Mouse (Mus musculus): Measurements from ENCODE around the gene Tmem160. TPM values are rescaled to one million over a fixed set of nuclear protein-coding genes. Genes with fewer than 3 reads are reported as not detected.
A peak's percentile ranks its signal among the peaks of the same experiment; 100 is the strongest.

Tmem160 gene
- polyA plus RNA-seq, 1 experiment from 2014 or later, result 54.4 TPM

GRCm38 (mm10) chr7:16425721-16426120 lies 26.9 kb upstream of the Tmem160 start:
- H3K4me3 ChIP-seq (ENCODE audit: low read depth, low read length), result no peak overlapping the region
- no peak overlapping the region for H3K4me2 ChIP-seq
- WGBS, result 86% methylated on average over 10 of the region's 10 CpGs
- no peak overlapping the region for H3K27ac ChIP-seq (ENCODE audit: low read depth, low read length)
- no peaks in the 10 kb centered on the region for H3K4me1 ChIP-seq (replicated peaks; ENCODE audit: control insufficient read depth, insufficient read depth, low read length)
- no peaks in the 10 kb centered on the region for H3K27me3 ChIP-seq (replicated peaks; ENCODE audit: control insufficient read depth, insufficient read depth, low read length)
- no peak overlapping the region for H3K9ac ChIP-seq (ENCODE audit: low read depth, low read length)
- H3K36me3 ChIP-seq (ENCODE audit: control insufficient read depth, insufficient read depth, low read length), result peaks cover 74% of the 10 kb centered on the region
- ATAC-seq (replicated peaks; ENCODE audit: low FRiP score) (no peak), DNase-seq (ENCODE audit: low spot score) (no peak)
- H3K9me3 ChIP-seq (ENCODE audit: control insufficient read depth, low read length), result no peaks in the 10 kb centered on the region

- no peak overlapping the region for H3K27ac ChIP-seq (ENCODE audit: low read depth, low read length)
- no peaks in the 10 kb centered on the region for H3K4me1 ChIP-seq (replicated peaks; ENCODE audit: control insufficient read depth, insufficient read depth, low read length)
- ATAC-seq (replicated peaks; ENCODE audit: low FRiP score), result peak; percentile 81
These were observed 26.4 kb upstream of the Tmem160 start for GRCm38 (mm10) chr7:16426129-16426729.

GRCm38 (mm10) chr7:16433352-16433971 lies 19.1 kb upstream of the Tmem160 start:
- ATAC-seq (replicated peaks; ENCODE audit: low FRiP score), result no peak; the same call in 1 of the 2 replicates
- no peak overlapping the region for H3K9ac ChIP-seq (ENCODE audit: low read depth, low read length)
- WGBS, result 80% methylated on average over 3 of the region's 3 CpGs

More at GRCm38 (mm10) chr7:16426129-16426729, 26.4 kb upstream of the Tmem160 start:
- Histone ChIP-seq H3K4me2 (no peak overlapping the region), H3K27me3 (replicated peaks; ENCODE audit: control insufficient read depth, insufficient read depth, low read length) (no peaks in the 10 kb centered on the region), H3K9ac (ENCODE audit: low read depth, low read length) (no peak overlapping the region), H3K4me3 (ENCODE audit: low read depth, low read length) (no peak overlapping the region), H3K9me3 (ENCODE audit: control insufficient read depth, low read length) (no peaks in the 10 kb centered on the region), H3K36me3 (ENCODE audit: control insufficient read depth, insufficient read depth, low read length) (peaks cover 69% of the 10 kb centered on the region)
- 65% methylated on average over 4 of the region's 4 CpGs for WGBS
- DNase-seq (ENCODE audit: low spot score), result peak; percentile 61

GRCm38 (mm10) chr7:16435088-16435487 lies 17.5 kb upstream of the Tmem160 start:
- Histone ChIP-seq H3K4me2 (no peak overlapping the region), H3K9ac (ENCODE audit: low read depth, low read length) (no peak overlapping the region), H3K4me1 (replicated peaks; ENCODE audit: control insufficient read depth, insufficient read depth, low read length) (no peaks in the 10 kb centered on the region), H3K9me3 (ENCODE audit: control insufficient read depth, low read length) (no peaks in the 10 kb centered on the region), H3K36me3 (ENCODE audit: control insufficient read depth, insufficient read depth, low read length) (peaks cover 52% of the 10 kb centered on the region), H3K27me3 (replicated peaks; ENCODE audit: control insufficient read depth, insufficient read depth, low read length) (no peaks in the 10 kb centered on the region), H3K4me3 (ENCODE audit: low read depth, low read length) (no peak overlapping the region), H3K27ac (ENCODE audit: low read depth, low read length) (no peak overlapping the region)
- WGBS, result 91% methylated on average over 9 of the region's 9 CpGs
- ATAC-seq (replicated peaks; ENCODE audit: low FRiP score) (no peak), DNase-seq (ENCODE audit: low spot score) (no peak)

More at GRCm38 (mm10) chr7:16433352-16433971, 19.1 kb upstream of the Tmem160 start:
- no peaks in the 10 kb centered on the region for H3K4me1 ChIP-seq (replicated peaks; ENCODE audit: control insufficient read depth, insufficient read depth, low read length)
- H3K27me3 ChIP-seq (replicated peaks; ENCODE audit: control insufficient read depth, insufficient read depth, low read length), result no peaks in the 10 kb centered on the region
- no peak overlapping the region for H3K4me2 ChIP-seq
- no peaks in the 10 kb centered on the region for H3K9me3 ChIP-seq (ENCODE audit: control insufficient read depth, low read length)
- no peak overlapping the region for H3K27ac ChIP-seq (ENCODE audit: low read depth, low read length)
- H3K36me3 ChIP-seq (ENCODE audit: control insufficient read depth, insufficient read depth, low read length), result peaks cover 66% of the 10 kb centered on the region
- DNase-seq (ENCODE audit: low spot score), result no peak
- no peak overlapping the region for H3K4me3 ChIP-seq (ENCODE audit: low read depth, low read length)

- Histone ChIP-seq H3K36me3 (ENCODE audit: control insufficient read depth, insufficient read depth, low read length) (peaks cover 5% of the 10 kb centered on the region), H3K4me2 (no peak overlapping the region), H3K4me1 (replicated peaks; ENCODE audit: control insufficient read depth, insufficient read depth, low read length) (no peaks in the 10 kb centered on the region), H3K9me3 (ENCODE audit: control insufficient read depth, low read length) (no peaks in the 10 kb centered on the region), H3K9ac (ENCODE audit: low read depth, low read length) (no peak overlapping the region), H3K4me3 (ENCODE audit: low read depth, low read length) (no peak overlapping the region), H3K27ac (ENCODE audit: low read depth, low read length) (no peak overlapping the region), H3K27me3 (replicated peaks; ENCODE audit: control insufficient read depth, insufficient read depth, low read length) (no peaks in the 10 kb centered on the region)
- DNase-seq (ENCODE audit: low spot score) (no peak), ATAC-seq (replicated peaks; ENCODE audit: low FRiP score) (no peak)
These were observed 11.3 kb upstream of the Tmem160 start for GRCm38 (mm10) chr7:16441241-16441640.

- no peak overlapping the region for H3K27ac ChIP-seq (ENCODE audit: low read depth, low read length)
- DNase-seq (ENCODE audit: low spot score) (no peak), ATAC-seq (replicated peaks; ENCODE audit: low FRiP score) (no peak)
- no peak overlapping the region; the same call in 1 of the 2 replicates for H3K4me2 ChIP-seq
- H3K4me3 ChIP-seq (ENCODE audit: low read depth, low read length), result no peak overlapping the region
- H3K9ac ChIP-seq (ENCODE audit: low read depth, low read length), result no peak overlapping the region
- no peaks in the 10 kb centered on the region for H3K9me3 ChIP-seq (ENCODE audit: control insufficient read depth, low read length)
- H3K36me3 ChIP-seq (ENCODE audit: control insufficient read depth, insufficient read depth, low read length), result 0 out of 2 replicates have a peak, but pooled peaks cover 3% of the 10 kb centered on the region
- peaks cover 12% of the 10 kb centered on the region for H3K4me1 ChIP-seq (replicated peaks; ENCODE audit: control insufficient read depth, insufficient read depth, low read length)
- no peaks in the 10 kb centered on the region for H3K27me3 ChIP-seq (replicated peaks; ENCODE audit: control insufficient read depth, insufficient read depth, low read length)
- 78% methylated on average over 6 of the region's 6 CpGs for WGBS
These were observed 923 bp upstream of the Tmem160 start for GRCm38 (mm10) chr7:16451656-16452055.

GRCm38 (mm10) chr7:16453118-16453711 lies 636 bp downstream of the Tmem160 start:
- 1% methylated on average over 23 of the region's 23 CpGs for WGBS
- DNase-seq (ENCODE audit: low spot score), result peak; percentile 72

GRCm38 (mm10) chr7:16455016-16455415 lies 2.4 kb downstream of the Tmem160 start:
- Histone ChIP-seq H3K27ac (ENCODE audit: low read depth, low read length) (no peak overlapping the region), H3K9me3 (ENCODE audit: control insufficient read depth, low read length) (no peaks in the 10 kb centered on the region), H3K4me1 (replicated peaks; ENCODE audit: control insufficient read depth, insufficient read depth, low read length) (peaks cover 12% of the 10 kb centered on the region), H3K36me3 (ENCODE audit: control insufficient read depth, insufficient read depth, low read length) (0 out of 2 replicates have a peak, but pooled peaks cover 3% of the 10 kb centered on the region), H3K27me3 (replicated peaks; ENCODE audit: control insufficient read depth, insufficient read depth, low read length) (no peaks in the 10 kb centered on the region), H3K4me3 (ENCODE audit: low read depth, low read length) (no peak overlapping the region), H3K9ac (ENCODE audit: low read depth, low read length) (no peak overlapping the region), H3K4me2 (no peak overlapping the region)
- DNase-seq (ENCODE audit: low spot score) (no peak), ATAC-seq (replicated peaks; ENCODE audit: low FRiP score) (no peak)
- 90% methylated on average over 14 of the region's 14 CpGs for WGBS

More at GRCm38 (mm10) chr7:16453118-16453711, 636 bp downstream of the Tmem160 start:
- Histone ChIP-seq H3K9ac (ENCODE audit: low read depth, low read length) (peak overlapping the region; percentile 68), H3K9me3 (ENCODE audit: control insufficient read depth, low read length) (no peaks in the 10 kb centered on the region), H3K4me1 (replicated peaks; ENCODE audit: control insufficient read depth, insufficient read depth, low read length) (peaks cover 12% of the 10 kb centered on the region), H3K27ac (ENCODE audit: low read depth, low read length) (peak overlapping the region; percentile 11; the same call in 1 of the 2 replicates), H3K4me2 (peak overlapping the region; percentile 78), H3K27me3 (replicated peaks; ENCODE audit: control insufficient read depth, insufficient read depth, low read length) (no peaks in the 10 kb centered on the region), H3K4me3 (ENCODE audit: low read depth, low read length) (peak overlapping the region; percentile 85), H3K36me3 (ENCODE audit: control insufficient read depth, insufficient read depth, low read length) (0 out of 2 replicates have a peak, but pooled peaks cover 3% of the 10 kb centered on the region)
- ATAC-seq (replicated peaks; ENCODE audit: low FRiP score), result peak; percentile 55

Measured in liver, embryonic 11.5 days (tissue).